Mouse (Mus musculus) forebrain, embryonic 11.5 days (tissue): ENCODE measurements at regions not wholly inside any gene's neighbourhood (a gene's known extent, or its start where the extent isn't known, plus 50 kb on each side); places are given as distances from the start of the nearest gene placed in this dataset.

ENCODE experiments used
- ATAC-seq: fragments of 200-750 bp; cut with Nextera tagmentation; replicated peaks from 2 replicates; pipeline ENCODE4 v1.8.0; 2017; ENCODE audit warnings: moderate TSS enrichment; ENCODE audit not compliant: low FRiP score
- DNase-seq: peaks from one replicate; pipeline ENCODE4 v3.0.0-alpha.2; 2017; ENCODE audit warnings: low spot score
- H3K27ac ChIP-seq: fragments of 300-500 bp; sonication (generic); 2 replicates; pipeline ENCODE4 v1.5.1; 2014; ENCODE audit warnings: low read depth, low read length
- H3K27me3 ChIP-seq: fragments of 300-500 bp; sonication (generic); 2 replicates; pipeline ENCODE4 v1.6.1; 2014; ENCODE audit warnings: mild to moderate bottlenecking, low read length, mixed read lengths; ENCODE audit not compliant: control insufficient read depth, insufficient read depth
- H3K36me3 ChIP-seq: fragments of 300-500 bp; sonication (generic); 2 replicates; pipeline ENCODE4 v1.6.1; 2014; ENCODE audit warnings: mild to moderate bottlenecking, low read length, moderate library complexity, mixed read lengths; ENCODE audit not compliant: control insufficient read depth, insufficient read depth
- H3K4me1 ChIP-seq: fragments of 300-500 bp; sonication (generic); replicated peaks from 2 replicates; pipeline ENCODE4 v1.6.1; 2014; ENCODE audit warnings: low read length, mixed read lengths; ENCODE audit not compliant: control insufficient read depth, insufficient read depth
- H3K4me2 ChIP-seq: fragments of 300-500 bp; sonication (generic); 2 replicates; pipeline ENCODE4 v1.6.1; 2014; ENCODE audit warnings: low read depth, mild to moderate bottlenecking, low read length, moderate library complexity, mixed read lengths; ENCODE audit not compliant: severe bottlenecking
- H3K4me3 ChIP-seq: fragments of 300-500 bp; sonication (generic); 2 replicates; pipeline ENCODE4 v1.5.1; 2014; ENCODE audit warnings: low read depth, low read length
- H3K9ac ChIP-seq: fragments of 300-500 bp; sonication (generic); 2 replicates; pipeline ENCODE4 v1.6.1; 2014; ENCODE audit warnings: low read length
- H3K9me3 ChIP-seq: fragments of 300-500 bp; sonication (generic); 2 replicates; pipeline ENCODE4 v1.6.1; 2016; ENCODE audit warnings: low read length, mixed read lengths; ENCODE audit not compliant: control insufficient read depth
- WGBS: fragments of 180-500 bp; shearing (Covaris S2); extraction: QIAGEN DNeasy Blood & Tissue Kit; methylation state at CpG from one replicate; pipeline ENCODE4 v1.1.7; 2014; 5-methylcytosine and 5-hydroxymethylcytosine counted together

DNA sequence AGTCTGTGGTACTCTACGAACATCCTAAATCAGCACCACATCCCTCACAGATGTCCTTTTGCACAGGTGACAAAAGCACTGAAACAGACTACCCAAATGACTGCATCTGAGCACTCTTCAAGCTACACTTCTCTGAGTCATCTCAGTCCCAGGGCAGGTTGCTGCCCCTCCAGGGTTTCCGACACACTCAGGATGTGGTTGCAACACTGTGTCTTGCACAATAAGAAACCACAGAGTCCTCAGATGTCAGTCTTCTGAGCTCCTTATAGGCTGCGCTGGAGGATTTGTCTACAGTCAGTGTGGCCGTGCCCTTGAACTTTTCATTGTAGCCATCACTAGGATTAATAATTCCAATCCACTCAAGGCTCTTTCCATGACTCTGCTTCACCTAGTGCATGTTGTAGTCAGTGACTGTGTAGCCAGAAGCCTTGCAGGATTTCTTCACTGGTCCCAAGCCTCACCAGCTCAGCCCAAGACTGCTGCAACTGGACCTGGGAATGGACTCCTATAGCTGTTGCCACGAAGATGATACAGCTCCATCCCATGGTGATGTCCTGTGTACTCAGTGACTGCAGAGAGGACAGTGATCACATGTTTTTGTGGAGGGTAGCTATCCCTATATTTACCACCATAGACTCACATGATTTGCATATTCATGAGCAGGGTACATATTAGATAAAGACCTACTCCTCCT, 1103.3 kb upstream of the Tenm3 start:
- 90% methylated on average over 5 of the region's 5 CpGs for WGBS
- no peak for DNase-seq
- ATAC-seq: no peak
- no peak overlapping the region for H3K27ac ChIP-seq
- H3K9ac ChIP-seq: no peak overlapping the region
- H3K9me3 ChIP-seq: no peaks in the 10 kb centered on the region
- no peaks in the 10 kb centered on the region for H3K36me3 ChIP-seq
- H3K4me3 ChIP-seq: no peak overlapping the region
- no peaks in the 10 kb centered on the region for H3K27me3 ChIP-seq
- no peaks in the 10 kb centered on the region for H3K4me1 ChIP-seq
- H3K4me2 ChIP-seq: no peak overlapping the region

DNA sequence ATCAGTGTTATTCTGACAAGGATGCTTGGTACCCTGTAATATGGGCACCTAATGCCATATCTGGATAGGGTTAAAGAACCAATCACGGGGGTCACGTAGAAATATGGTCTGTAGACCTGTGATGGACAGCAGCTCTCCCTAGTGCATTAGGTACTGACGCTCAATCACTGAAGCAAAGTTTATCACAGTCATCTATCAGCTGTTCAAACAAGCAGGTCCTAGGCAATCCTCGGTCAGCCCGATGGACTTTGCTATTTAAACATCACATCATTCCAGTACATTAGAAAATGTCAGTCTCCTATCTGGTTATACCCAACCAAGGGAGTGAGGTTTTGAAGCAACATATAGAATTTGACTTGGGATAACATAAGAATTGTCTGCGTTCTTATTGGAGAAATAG, 1088.4 kb upstream of the Tenm3 start:
- ATAC-seq: no peak
- no peak for DNase-seq
- 90% methylated on average over 6 of the region's 6 CpGs for WGBS
- Histone ChIP-seq H3K4me1 (no peaks in the 10 kb centered on the region), H3K4me2 (no peak overlapping the region), H3K27me3 (no peaks in the 10 kb centered on the region), H3K9me3 (no peaks in the 10 kb centered on the region), H3K36me3 (no peaks in the 10 kb centered on the region), H3K9ac (no peak overlapping the region), H3K27ac (no peak overlapping the region), H3K4me3 (no peak overlapping the region)

DNA sequence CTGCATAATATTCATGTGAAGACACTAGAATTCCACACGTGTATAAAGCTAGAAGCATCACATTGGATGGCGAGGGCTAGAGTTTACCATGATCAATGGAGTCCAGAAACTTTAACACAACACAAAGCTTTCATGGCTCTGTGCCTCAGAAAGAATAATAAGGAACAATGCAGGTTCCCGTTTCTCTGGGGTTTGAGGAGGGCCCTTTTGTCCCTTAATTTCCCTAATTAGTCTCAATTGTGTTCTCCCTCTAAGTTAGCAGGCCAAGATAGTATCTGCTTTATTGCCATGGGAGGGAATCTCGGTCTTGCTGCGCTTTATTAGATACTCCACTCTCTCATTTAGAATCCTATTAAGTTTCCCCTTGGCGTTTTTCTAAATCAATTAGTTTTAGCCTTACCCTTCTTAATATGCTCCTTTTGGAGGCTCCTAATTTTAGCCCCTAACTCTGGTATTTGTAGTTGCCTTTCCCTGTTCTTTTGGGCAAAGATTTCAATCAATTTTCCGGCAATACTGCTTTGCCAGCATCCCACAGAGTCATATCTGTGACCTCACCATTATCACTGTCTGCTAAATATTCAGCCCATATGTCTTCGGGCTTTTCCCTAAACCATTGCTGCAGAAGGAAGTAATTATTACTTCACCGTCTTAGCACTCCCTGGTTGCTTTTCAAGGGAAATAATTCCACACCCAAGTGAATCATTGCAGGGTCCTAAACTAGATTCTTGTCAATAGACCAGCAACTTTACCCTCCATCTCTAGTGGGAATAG, 1082.8 kb upstream of the Tenm3 start:
- ATAC-seq: peak; percentile 64
- 12% methylated on average over 9 of the region's 9 CpGs for WGBS
- Histone ChIP-seq H3K27me3 (no peaks in the 10 kb centered on the region), H3K4me1 (peaks cover 5% of the 10 kb centered on the region; the same call in 1 of the 2 replicates), H3K9ac (no peak overlapping the region), H3K4me2 (no peak overlapping the region), H3K36me3 (no peaks in the 10 kb centered on the region), H3K9me3 (no peaks in the 10 kb centered on the region), H3K4me3 (no peak overlapping the region), H3K27ac (no peak overlapping the region)
- DNase-seq: no peak

DNA sequence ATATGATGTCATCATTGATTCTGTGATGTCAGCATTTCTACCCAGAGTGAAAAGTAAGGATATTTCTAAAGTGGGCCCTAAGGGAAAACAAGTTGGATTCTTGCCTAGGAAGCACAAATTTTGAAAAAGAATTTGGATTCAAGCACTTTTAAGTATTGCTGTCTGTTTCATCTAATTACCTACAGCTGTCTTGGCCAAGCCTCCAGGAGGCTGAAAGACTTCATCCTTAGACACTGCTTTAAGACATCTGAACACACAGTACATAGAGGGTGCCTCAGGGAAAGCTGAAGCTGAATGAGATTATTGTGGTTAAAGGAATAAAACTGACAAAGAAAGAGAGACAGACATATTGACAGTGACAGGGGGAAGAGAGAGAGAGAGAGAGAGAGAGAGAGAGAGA, 1061.3 kb upstream of the Tenm3 start:
- Histone ChIP-seq H3K9ac (no peak overlapping the region), H3K4me1 (no peaks in the 10 kb centered on the region; the same call in 1 of the 2 replicates), H3K27ac (no peak overlapping the region), H3K4me2 (no peak overlapping the region), H3K27me3 (no peaks in the 10 kb centered on the region), H3K4me3 (no peak overlapping the region), H3K36me3 (no peaks in the 10 kb centered on the region), H3K9me3 (no peaks in the 10 kb centered on the region)
- no peak for DNase-seq
- no peak for ATAC-seq

DNA sequence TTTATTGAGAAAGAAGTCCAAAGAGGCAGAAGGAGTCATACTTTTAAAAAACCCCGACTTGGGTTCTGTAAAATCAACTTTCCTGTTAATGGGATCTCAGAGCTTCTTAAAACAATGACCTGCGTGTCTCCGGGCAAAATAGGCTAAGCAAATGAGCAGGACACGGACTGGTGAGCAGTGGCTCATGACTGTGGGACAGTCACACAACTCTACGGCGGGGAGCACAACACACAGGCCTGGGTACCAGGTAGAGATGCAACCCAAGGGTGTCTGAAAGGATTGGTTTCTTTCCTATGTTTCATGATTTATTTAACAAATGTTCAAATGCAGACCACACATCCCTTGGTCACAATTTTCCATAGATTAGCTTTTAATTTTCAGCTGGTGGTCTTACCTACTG, 1058.3 kb upstream of the Tenm3 start:
- no peak for DNase-seq
- H3K9ac ChIP-seq: no peak overlapping the region
- H3K4me3 ChIP-seq: no peak overlapping the region
- H3K27me3 ChIP-seq: no peaks in the 10 kb centered on the region
- H3K9me3 ChIP-seq: no peaks in the 10 kb centered on the region
- no peaks in the 10 kb centered on the region for H3K36me3 ChIP-seq
- 28% methylated on average over 6 of the region's 6 CpGs for WGBS
- H3K4me1 ChIP-seq: no peaks in the 10 kb centered on the region; the same call in 1 of the 2 replicates
- ATAC-seq: no peak
- H3K27ac ChIP-seq: no peak overlapping the region
- no peak overlapping the region for H3K4me2 ChIP-seq

DNA sequence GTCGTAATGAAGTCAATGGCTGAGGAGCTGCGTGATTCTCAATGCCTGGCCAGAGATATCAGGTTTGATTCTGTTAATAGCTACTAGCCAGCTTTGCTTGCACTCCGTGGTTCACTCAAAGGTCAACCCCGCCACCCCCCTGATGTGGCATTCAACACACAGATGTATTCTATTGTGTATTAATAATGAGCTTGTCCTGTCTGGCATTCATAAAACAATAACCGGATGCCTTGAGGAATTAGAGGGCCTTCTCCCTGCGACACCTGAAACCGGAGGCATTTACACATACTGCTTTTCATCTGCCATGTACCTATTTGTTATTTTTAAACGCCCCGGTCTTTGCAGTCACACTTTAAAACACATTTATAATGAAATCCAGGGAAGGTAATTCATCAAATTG, 1057.8 kb upstream of the Tenm3 start:
- H3K36me3 ChIP-seq: no peaks in the 10 kb centered on the region
- H3K27ac ChIP-seq: no peak overlapping the region
- ATAC-seq (peak; percentile 24; the same call in 1 of the 2 replicates), DNase-seq (peak; percentile 56)
- 7% methylated on average over 9 of the region's 9 CpGs for WGBS
- no peaks in the 10 kb centered on the region; the same call in 1 of the 2 replicates for H3K4me1 ChIP-seq
- H3K27me3 ChIP-seq: no peaks in the 10 kb centered on the region
- no peak overlapping the region; the same call in 1 of the 2 replicates for H3K4me2 ChIP-seq
- no peak overlapping the region for H3K4me3 ChIP-seq
- H3K9me3 ChIP-seq: no peaks in the 10 kb centered on the region
- no peak overlapping the region for H3K9ac ChIP-seq
